10 mouse cellular contexts compared by ENCODE assay signal in genomic region chr4:140252369-140252768, GRCm38 (mm10). TPM values are rescaled to one million over a fixed set of nuclear protein-coding genes. Genes with fewer than 3 reads are reported as not detected.
DNase-seq lines count a peak whose midpoint lies in the region; TF ChIP-seq lines count a peak whose summit lies in the region.
"Had no signal": no experiment of that assay in that cellular context is flagged by ENCODE, and none has a peak within 500 bp of the region (broad histone marks: within the 10 kb centered on the region; RNA-seq: fewer than 3 reads in every experiment).

No protein-coding gene starts in this region.

- WGBS in cerebellum, adult 2 months: 8% methylated on average over 7 of the region's 7 CpGs

- H3K4me3 ChIP-seq in cerebellum, adult 2 months (replicated peaks; ENCODE audit: insufficient read depth, low read depth, low read length): no peak overlapping the region
- H3K4me3 ChIP-seq: embryonic facial prominence, embryonic 12.5 days had no signal

- TF ChIP-seq POLR2A in cerebellum, adult 2 months (IDR thresholded peaks at IDR 0.05; ENCODE audit: borderline replicate concordance, insufficient read depth, low read length): no peak

- H3K4me1 ChIP-seq in cerebellum, adult 2 months (ENCODE audit: control insufficient read depth, insufficient read depth, low read length): peaks cover 16% of the 10 kb centered on the region
- H3K4me1 ChIP-seq: embryonic facial prominence, embryonic 12.5 days had no signal

- peak; percentile 53 to 67 for DNase-seq in cerebellum, adult 2 months
- DNase-seq in cerebellum, adult 9-10 months: no peak
- peak; percentile 23 for DNase-seq in kidney, postnatal 10 days
- no peak for DNase-seq in kidney, adult 11 months
- peak; percentile 68 for DNase-seq in 3T3-L1 (ENCODE audit: low read depth, low spot score)
- DNase-seq in cerebellum, postnatal 14 days: peak; percentile 86 to 91
- DNase-seq in urinary bladder, postnatal 10 days (ENCODE audit: low spot score): no peak
- DNase-seq in spleen, postnatal 36 days (ENCODE audit: low spot score in 2 of 2): no peak

- H3K27ac ChIP-seq in cerebellum, adult 2 months (ENCODE audit: insufficient read depth, low read length): no peak overlapping the region
- H3K27ac ChIP-seq: embryonic facial prominence, embryonic 12.5 days had no signal

- no peaks in the 10 kb centered on the region for H3K27me3 ChIP-seq in cerebellum, adult 2 months (ENCODE audit: control insufficient read depth, insufficient read depth, low read length)

- TF ChIP-seq CTCF in cerebellum, adult 2 months (IDR thresholded peaks at IDR 0.05; ENCODE audit: borderline replicate concordance, insufficient read depth, low read depth, low read length): peak; percentile 21; the same call in 1 of the 2 replicates

RNA-seq across cellular contexts. Expression of gene Igsf21, which starts 5.8 kb away (rescaled TPM):
- 55.2 and 63.4 TPM in 2 replicates for polyA plus RNA-seq in cerebellum, adult 2 months (2012; rRNA removed)
- polyA plus RNA-seq: liver, embryonic 16.5 days had no signal

Comparison
In these comparisons a context has a peak if more than half of its experiments do, and no peak if none do; other contexts are left out.
1. DNase-seq: peak in cerebellum, adult 2 months (2 of 2), kidney, postnatal 10 days (single experiment), 3T3-L1 (single experiment) and cerebellum, postnatal 14 days (2 of 2); none in cerebellum, adult 9-10 months (single experiment), kidney, adult 11 months (single experiment), urinary bladder, postnatal 10 days (single experiment) and spleen, postnatal 36 days (0 of 2).